Mouse (Mus musculus): Measurements from ENCODE around the gene Slco4c1. TPM values are rescaled to one million over a fixed set of nuclear protein-coding genes. Genes with fewer than 3 reads are reported as not detected.

The Slco4c1 gene
- total RNA-seq (2014; rRNA removed) = 1.4 and 2.4 TPM in 2 replicates
- 0.99 and 1.0 TPM in 2 replicates for polyA plus RNA-seq (2015; fragmentation: Nextera tagmentation; extraction: Ambion mirVana)

- no peaks in the 10 kb centered on the region for H3K27me3 ChIP-seq (ENCODE audit: insufficient read depth, low read length)
- no peaks in the 10 kb centered on the region for H3K4me1 ChIP-seq (ENCODE audit: insufficient read depth, low read length)
- H3K36me3 ChIP-seq (ENCODE audit: insufficient read depth, low read length) = no peaks in the 10 kb centered on the region
- peak within 1 kb of the TSS; percentile 57 for H3K4me3 ChIP-seq (ENCODE audit: low read length)
- ATAC-seq (peak; percentile 88), DNase-seq (ENCODE audit: low spot score) (peak; percentile 63)
- peak within 1 kb of the TSS; percentile 49 for H3K27ac ChIP-seq
- WGBS = 2% methylated on average over 40 of the region's 40 CpGs
- TF ChIP-seq CTCF (IDR thresholded peaks at IDR 0.05; ENCODE audit: low read depth) = no peak
- H3K4me2 ChIP-seq (ENCODE audit: low read depth, low read length) = peak within 1 kb of the TSS; percentile 79
- H3K9me3 ChIP-seq (ENCODE audit: low read length) = no peaks in the 10 kb centered on the region
- H3K9ac ChIP-seq (replicated peaks; ENCODE audit: low read length) = peak within 1 kb of the TSS; percentile 63
Observed at GRCm38 (mm10) chr1:96871528-96872360, at the start of gene Slco4c1. Slco4c1 (minus strand) TSS chr1:96872171.

- H3K9me3 ChIP-seq (ENCODE audit: low read length) = no peaks in the 10 kb centered on the region
- DNase-seq (ENCODE audit: low spot score) = no peak
- ATAC-seq = no peak
- H3K4me1 ChIP-seq (ENCODE audit: insufficient read depth, low read length) = no peaks in the 10 kb centered on the region
- TF ChIP-seq CTCF (IDR thresholded peaks at IDR 0.05; ENCODE audit: low read depth) = no peak
- no peaks in the 10 kb centered on the region for H3K27me3 ChIP-seq (ENCODE audit: insufficient read depth, low read length)
- no peak overlapping the region for H3K4me2 ChIP-seq (ENCODE audit: low read depth, low read length)
- H3K4me3 ChIP-seq (ENCODE audit: low read length) = no peak overlapping the region
- H3K9ac ChIP-seq (replicated peaks; ENCODE audit: low read length) = no peak overlapping the region
- no peak overlapping the region for H3K27ac ChIP-seq
- no peaks in the 10 kb centered on the region for H3K36me3 ChIP-seq (ENCODE audit: insufficient read depth, low read length)
Observed at GRCm38 (mm10) chr1:96917333-96917732, 45.4 kb upstream of the Slco4c1 start.

- DNase-seq (ENCODE audit: low spot score) (no peak), ATAC-seq (no peak)
- H3K9ac ChIP-seq (replicated peaks; ENCODE audit: low read length) = no peak overlapping the region
- no peak for TF ChIP-seq CTCF (IDR thresholded peaks at IDR 0.05; ENCODE audit: low read depth)
- no peaks in the 10 kb centered on the region for H3K36me3 ChIP-seq (ENCODE audit: insufficient read depth, low read length)
- no peaks in the 10 kb centered on the region for H3K9me3 ChIP-seq (ENCODE audit: low read length)
- H3K4me2 ChIP-seq (ENCODE audit: low read depth, low read length) = no peak overlapping the region
- H3K4me1 ChIP-seq (ENCODE audit: insufficient read depth, low read length) = no peaks in the 10 kb centered on the region
- H3K27me3 ChIP-seq (ENCODE audit: insufficient read depth, low read length) = no peaks in the 10 kb centered on the region
- H3K4me3 ChIP-seq (ENCODE audit: low read length) = no peak overlapping the region
- H3K27ac ChIP-seq = no peak overlapping the region
Observed at GRCm38 (mm10) chr1:96883788-96884187, 11.8 kb upstream of the Slco4c1 start.

GRCm38 (mm10) chr1:96878572-96878971 is 6.6 kb upstream of the Slco4c1 start:
- no peak overlapping the region for H3K4me3 ChIP-seq (ENCODE audit: low read length)
- H3K27me3 ChIP-seq (ENCODE audit: insufficient read depth, low read length) = no peaks in the 10 kb centered on the region
- DNase-seq (ENCODE audit: low spot score) (no peak), ATAC-seq (no peak)
- H3K27ac ChIP-seq = no peak overlapping the region
- no peaks in the 10 kb centered on the region for H3K36me3 ChIP-seq (ENCODE audit: insufficient read depth, low read length)
- no peak for TF ChIP-seq CTCF (IDR thresholded peaks at IDR 0.05; ENCODE audit: low read depth)
- H3K9me3 ChIP-seq (ENCODE audit: low read length) = no peaks in the 10 kb centered on the region
- H3K4me1 ChIP-seq (ENCODE audit: insufficient read depth, low read length) = no peaks in the 10 kb centered on the region
- no peak overlapping the region for H3K9ac ChIP-seq (replicated peaks; ENCODE audit: low read length)
- H3K4me2 ChIP-seq (ENCODE audit: low read depth, low read length) = no peak overlapping the region
- 89% methylated on average over 1 of the region's 1 CpGs for WGBS

- Histone ChIP-seq H3K9ac (replicated peaks; ENCODE audit: low read length) (no peak overlapping the region), H3K4me3 (ENCODE audit: low read length) (no peak overlapping the region), H3K9me3 (ENCODE audit: low read length) (no peaks in the 10 kb centered on the region), H3K27ac (no peak overlapping the region), H3K4me1 (ENCODE audit: insufficient read depth, low read length) (no peaks in the 10 kb centered on the region), H3K27me3 (ENCODE audit: insufficient read depth, low read length) (no peaks in the 10 kb centered on the region), H3K36me3 (ENCODE audit: insufficient read depth, low read length) (no peaks in the 10 kb centered on the region), H3K4me2 (ENCODE audit: low read depth, low read length) (no peak overlapping the region)
- ATAC-seq (no peak), DNase-seq (ENCODE audit: low spot score) (no peak)
- TF ChIP-seq CTCF (IDR thresholded peaks at IDR 0.05; ENCODE audit: low read depth) = no peak
- 76% methylated on average over 1 of the region's 1 CpGs for WGBS
Observed at GRCm38 (mm10) chr1:96876076-96876475, 4.1 kb upstream of the Slco4c1 start.

- H3K4me3 ChIP-seq (ENCODE audit: low read length) = no peak overlapping the region
Observed at GRCm38 (mm10) chr1:96874636-96875035, 2.7 kb upstream of the Slco4c1 start.

GRCm38 (mm10) chr1:96872361-96872693 is 356 bp upstream of the Slco4c1 start:
- H3K9ac ChIP-seq (replicated peaks; ENCODE audit: low read length) = peak overlapping the region; percentile 63
- no peaks in the 10 kb centered on the region for H3K4me1 ChIP-seq (ENCODE audit: insufficient read depth, low read length)
- DNase-seq (ENCODE audit: low spot score) = no peak
- no peak for ATAC-seq
- H3K27ac ChIP-seq = peak overlapping the region; percentile 49
- no peaks in the 10 kb centered on the region for H3K27me3 ChIP-seq (ENCODE audit: insufficient read depth, low read length)
- H3K4me2 ChIP-seq (ENCODE audit: low read depth, low read length) = peak overlapping the region; percentile 79
- H3K36me3 ChIP-seq (ENCODE audit: insufficient read depth, low read length) = no peaks in the 10 kb centered on the region
- H3K4me3 ChIP-seq (ENCODE audit: low read length) = peak overlapping the region; percentile 57
- TF ChIP-seq CTCF (IDR thresholded peaks at IDR 0.05; ENCODE audit: low read depth) = no peak
- 3% methylated on average over 10 of the region's 10 CpGs for WGBS
- H3K9me3 ChIP-seq (ENCODE audit: low read length) = no peaks in the 10 kb centered on the region

More at GRCm38 (mm10) chr1:96874636-96875035, 2.7 kb upstream of the Slco4c1 start:
- Histone ChIP-seq H3K9ac (replicated peaks; ENCODE audit: low read length) (no peak overlapping the region), H3K4me2 (ENCODE audit: low read depth, low read length) (no peak overlapping the region), H3K36me3 (ENCODE audit: insufficient read depth, low read length) (no peaks in the 10 kb centered on the region), H3K27ac (no peak overlapping the region), H3K9me3 (ENCODE audit: low read length) (no peaks in the 10 kb centered on the region), H3K27me3 (ENCODE audit: insufficient read depth, low read length) (no peaks in the 10 kb centered on the region), H3K4me1 (ENCODE audit: insufficient read depth, low read length) (no peaks in the 10 kb centered on the region)
- DNase-seq (ENCODE audit: low spot score) = no peak
- no peak for TF ChIP-seq CTCF (IDR thresholded peaks at IDR 0.05; ENCODE audit: low read depth)
- 31% methylated on average over 1 of the region's 1 CpGs for WGBS
- no peak for ATAC-seq

Measured in hindbrain, postnatal 0 days (tissue).